Mouse (Mus musculus): ENCODE measurements around the gene D17Wsu92e.

GRCm38 (mm10) chr17:27746446-27746845, 74.0 kb downstream of the D17Wsu92e start:
- TF ChIP-seq CTCF (IDR thresholded peaks at IDR 0.05; ENCODE audit: control insufficient read depth, insufficient read depth, insufficient replicate concordance, low read depth, low read length): no peak
- TF ChIP-seq POLR2A (IDR thresholded peaks at IDR 0.05; ENCODE audit: control insufficient read depth, low read depth, low read length): no peak

Data from testis, adult 2 months (tissue).